Comparison of ENCODE assay signal across 10 mouse cellular contexts in the genomic region with DNA sequence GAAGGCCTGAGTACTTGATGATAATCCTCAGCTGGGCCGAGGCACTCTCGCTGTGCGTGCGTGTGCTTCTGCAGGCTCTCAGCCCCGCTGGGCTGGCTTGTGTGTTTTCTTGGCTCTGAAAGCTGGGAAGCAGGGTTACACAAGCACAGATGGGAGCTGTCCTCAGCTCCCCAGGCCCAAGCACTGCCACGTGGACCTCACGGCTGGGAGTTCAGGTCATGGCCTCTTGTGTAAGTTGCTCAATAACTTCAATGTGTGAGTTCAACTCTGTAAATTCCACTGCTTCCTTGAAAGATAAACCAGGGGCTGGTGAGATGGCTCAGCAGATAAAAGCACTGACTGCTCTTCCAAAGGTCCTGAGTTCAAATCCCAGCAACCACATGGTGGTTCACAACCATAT. TPM values are rescaled to one million over a fixed set of nuclear protein-coding genes. Genes with fewer than 3 reads are reported as not detected.
DNase-seq lines count a peak whose midpoint lies in the region; ATAC-seq and TF ChIP-seq lines count a peak whose summit lies in the region.
"Had no signal": no experiment of that assay in that cellular context is flagged by ENCODE, and none has a peak within 500 bp of the region (broad histone marks: within the 10 kb centered on the region; RNA-seq: fewer than 3 reads in every experiment).

No protein-coding gene starts in this region.

- no peak for ATAC-seq in midbrain, embryonic 11.5 days (ENCODE audit: low FRiP score)
- ATAC-seq in midbrain, embryonic 16.5 days, result no peak
- ATAC-seq in heart, embryonic 15.5 days (replicated peaks; ENCODE audit: insufficient number of reproducible peaks, insufficient read depth, low FRiP score, low read depth), result peak; percentile 66; the same call in 1 of the 2 replicates
- ATAC-seq in stomach, embryonic 16.5 days (ENCODE audit: insufficient read depth, low FRiP score), result peak; percentile 52; the same call in 1 of the 2 replicates
- no peak for ATAC-seq in midbrain, embryonic 14.5 days (ENCODE audit: low FRiP score, low TSS enrichment)
- ATAC-seq in CD4-positive, CD25-positive, alpha-beta regulatory T cell, adult 4 months, result no peak

- no peak overlapping the region for H3K27ac ChIP-seq in midbrain, embryonic 11.5 days (ENCODE audit: low read depth, low read length)
- no peak overlapping the region for H3K27ac ChIP-seq in midbrain, embryonic 16.5 days (ENCODE audit: low read length)
- peak overlapping the region; percentile 40; the same call in 1 of the 2 replicates for H3K27ac ChIP-seq in heart, embryonic 15.5 days
- H3K27ac ChIP-seq in liver, adult 2 months (replicated peaks; ENCODE audit: insufficient read depth, low read depth, low read length), result peak overlapping the region; percentile 56
- H3K27ac ChIP-seq in stomach, embryonic 16.5 days (ENCODE audit: low read length), result no peak overlapping the region
- H3K27ac ChIP-seq in midbrain, embryonic 14.5 days (replicated peaks; ENCODE audit: low read depth, low read length), result no peak overlapping the region

- no peaks in the 10 kb centered on the region for H3K4me1 ChIP-seq in midbrain, embryonic 11.5 days (ENCODE audit: control insufficient read depth, insufficient read depth, low read length)
- H3K4me1 ChIP-seq in midbrain, embryonic 16.5 days (ENCODE audit: control insufficient read depth, insufficient read depth, low read length), result no peaks in the 10 kb centered on the region
- H3K4me1 ChIP-seq in heart, embryonic 15.5 days (replicated peaks), result peaks cover 49% of the 10 kb centered on the region
- H3K4me1 ChIP-seq in liver, adult 2 months (ENCODE audit: control insufficient read depth, insufficient read depth, low read length), result peaks cover 27% of the 10 kb centered on the region
- H3K4me1 ChIP-seq in stomach, embryonic 16.5 days (ENCODE audit: control insufficient read depth, insufficient read depth, low read length), result no peaks in the 10 kb centered on the region
- no peaks in the 10 kb centered on the region for H3K4me1 ChIP-seq in midbrain, embryonic 14.5 days (ENCODE audit: control insufficient read depth, insufficient read depth, low read length)

- H3K9ac ChIP-seq in midbrain, embryonic 11.5 days (ENCODE audit: low read length), result no peak overlapping the region
- H3K9ac ChIP-seq in midbrain, embryonic 16.5 days (ENCODE audit: low read depth, low read length), result no peak overlapping the region
- H3K9ac ChIP-seq in heart, embryonic 15.5 days, result no peak overlapping the region
- no peak overlapping the region for H3K9ac ChIP-seq in liver, adult 2 months (ENCODE audit: low read depth, low read length)
- no peak overlapping the region for H3K9ac ChIP-seq in stomach, embryonic 16.5 days (ENCODE audit: low read length)
- no peak overlapping the region for H3K9ac ChIP-seq in midbrain, embryonic 14.5 days (replicated peaks; ENCODE audit: low read length)

- H3K79me2 ChIP-seq in liver, adult 2 months (ENCODE audit: control insufficient read depth, insufficient read depth, low read length), result peaks cover 47% of the 10 kb centered on the region

- no peaks in the 10 kb centered on the region for H3K27me3 ChIP-seq in midbrain, embryonic 11.5 days (ENCODE audit: control insufficient read depth, insufficient read depth, low read length)
- no peaks in the 10 kb centered on the region for H3K27me3 ChIP-seq in midbrain, embryonic 16.5 days (ENCODE audit: control insufficient read depth, insufficient read depth, low read depth, low read length)
- no peaks in the 10 kb centered on the region for H3K27me3 ChIP-seq in heart, embryonic 15.5 days
- no peaks in the 10 kb centered on the region for H3K27me3 ChIP-seq in liver, adult 2 months (ENCODE audit: control insufficient read depth, insufficient read depth, low read length)
- H3K27me3 ChIP-seq in stomach, embryonic 16.5 days (ENCODE audit: control insufficient read depth, insufficient read depth, low read length), result no peaks in the 10 kb centered on the region
- H3K27me3 ChIP-seq in midbrain, embryonic 14.5 days (ENCODE audit: control insufficient read depth, insufficient read depth, low read length), result no peaks in the 10 kb centered on the region

- WGBS in midbrain, embryonic 11.5 days, result 84% methylated on average over 7 of the region's 7 CpGs
- WGBS in midbrain, embryonic 16.5 days, result 80% methylated on average over 7 of the region's 7 CpGs
- 48% methylated on average over 7 of the region's 7 CpGs for WGBS in heart, embryonic 15.5 days
- 11% methylated on average over 7 of the region's 7 CpGs for WGBS in liver, adult 2 months
- 56% methylated on average over 7 of the region's 7 CpGs for WGBS in stomach, embryonic 16.5 days
- WGBS in midbrain, embryonic 14.5 days, result 89% methylated on average over 7 of the region's 7 CpGs

- no peak overlapping the region for H3K4me2 ChIP-seq in midbrain, embryonic 11.5 days
- no peak overlapping the region for H3K4me2 ChIP-seq in midbrain, embryonic 16.5 days (ENCODE audit: low read length)
- no peak overlapping the region for H3K4me2 ChIP-seq in heart, embryonic 15.5 days
- no peak overlapping the region for H3K4me2 ChIP-seq in stomach, embryonic 16.5 days (ENCODE audit: low read depth, low read length)
- no peak overlapping the region for H3K4me2 ChIP-seq in midbrain, embryonic 14.5 days (ENCODE audit: low read length)

- no peak overlapping the region for H3K4me3 ChIP-seq in midbrain, embryonic 11.5 days (ENCODE audit: low read depth, low read length)
- H3K4me3 ChIP-seq in midbrain, embryonic 16.5 days (ENCODE audit: low read depth, low read length), result no peak overlapping the region
- no peak overlapping the region for H3K4me3 ChIP-seq in heart, embryonic 15.5 days
- no peak overlapping the region for H3K4me3 ChIP-seq in liver, adult 2 months (ENCODE audit: insufficient read depth, low read depth, low read length)
- no peak overlapping the region for H3K4me3 ChIP-seq in stomach, embryonic 16.5 days (replicated peaks; ENCODE audit: low read length)
- no peak overlapping the region for H3K4me3 ChIP-seq in midbrain, embryonic 14.5 days (replicated peaks; ENCODE audit: low read depth, low read length)

- H3K36me3 ChIP-seq in midbrain, embryonic 11.5 days (ENCODE audit: control insufficient read depth, insufficient read depth, low read length), result no peaks in the 10 kb centered on the region
- no peaks in the 10 kb centered on the region for H3K36me3 ChIP-seq in midbrain, embryonic 16.5 days (ENCODE audit: control insufficient read depth, insufficient read depth, low read length)
- H3K36me3 ChIP-seq in heart, embryonic 15.5 days, result peaks cover 3% of the 10 kb centered on the region; the same call in 1 of the 2 replicates
- H3K36me3 ChIP-seq in liver, adult 2 months (ENCODE audit: control insufficient read depth, insufficient read depth, low read length), result peaks cover 5% of the 10 kb centered on the region; the same call in 1 of the 2 replicates
- 0 out of 2 replicates have a peak, but pooled peaks cover 4% of the 10 kb centered on the region for H3K36me3 ChIP-seq in stomach, embryonic 16.5 days (ENCODE audit: control insufficient read depth, insufficient read depth, low read length)
- no peaks in the 10 kb centered on the region for H3K36me3 ChIP-seq in midbrain, embryonic 14.5 days (ENCODE audit: control insufficient read depth, insufficient read depth, low read length)

- no peak for TF ChIP-seq CTCF in liver, adult 2 months (IDR thresholded peaks at IDR 0.05; ENCODE audit: low read depth, low read length)

- TF ChIP-seq POLR2A in liver, adult 2 months (IDR thresholded peaks at IDR 0.05; ENCODE audit: extremely low read depth, insufficient read depth, low read length), result no peak

- DNase-seq in midbrain, embryonic 11.5 days (ENCODE audit: low spot score, missing footprints), result peak; percentile 61
- peak; percentile 99 for DNase-seq in liver, adult 2 months (ENCODE audit: extremely low read depth, low read depth, low spot score)
- no peak for DNase-seq in midbrain, embryonic 14.5 days
- DNase-seq in thymus, postnatal 4 days, result no peak
- DNase-seq: spleen, adult 18-20 months had no signal

- no peaks in the 10 kb centered on the region for H3K9me3 ChIP-seq in midbrain, embryonic 11.5 days (ENCODE audit: control insufficient read depth, low read length)
- no peaks in the 10 kb centered on the region for H3K9me3 ChIP-seq in midbrain, embryonic 16.5 days (replicated peaks; ENCODE audit: control insufficient read depth, low read length, poor library complexity, severe bottlenecking)
- no peaks in the 10 kb centered on the region for H3K9me3 ChIP-seq in heart, embryonic 15.5 days (replicated peaks)
- H3K9me3 ChIP-seq in stomach, embryonic 16.5 days (replicated peaks; ENCODE audit: control insufficient read depth, low read length), result no peaks in the 10 kb centered on the region
- no peaks in the 10 kb centered on the region for H3K9me3 ChIP-seq in midbrain, embryonic 14.5 days (ENCODE audit: control insufficient read depth, low read length)
- H3K9me3 ChIP-seq: G1E had no signal

RNA-seq across cellular contexts. Expression of a gene that starts 24.9 kb away (rescaled TPM):
- 13.8 and 14.9 TPM in 2 replicates for polyA plus RNA-seq in midbrain, embryonic 11.5 days (2014; fragmentation: Nextera tagmentation; extraction: Ambion mirVana)
- polyA plus RNA-seq in midbrain, embryonic 16.5 days (2015; fragmentation: Nextera tagmentation; extraction: Ambion mirVana), result 5.8 and 6.4 TPM in 2 replicates
- 53.7 and 59.5 TPM in 2 replicates for polyA plus RNA-seq in heart, embryonic 15.5 days (2015; fragmentation: Nextera tagmentation; extraction: Ambion mirVana)
- total RNA-seq in liver, adult 2 months (2014; rRNA removed), result 11.0 and 13.8 TPM in 2 replicates
- 20.7 and 28.1 TPM in 2 replicates for polyA plus RNA-seq in liver, adult 2 months (2012; rRNA removed)
- polyA plus RNA-seq in stomach, embryonic 16.5 days (2015; fragmentation: Nextera tagmentation; extraction: Ambion mirVana), result 50.1 and 51.2 TPM in 2 replicates
- 4.3 and 7.6 TPM in 2 replicates for polyA plus RNA-seq in midbrain, embryonic 14.5 days (2014; fragmentation: Nextera tagmentation; extraction: Ambion mirVana)
- 10 to 100 TPM; 52.5 to 61.3 TPM for polyA plus RNA-seq in CD4-positive, CD25-positive, alpha-beta regulatory T cell, adult 4 months (2017; shearing (Covaris generic))

Comparison
In these comparisons a context has a peak if more than half of its experiments do, and no peak if none do; other contexts are left out.
1. DNase-seq: peak in midbrain, embryonic 11.5 days (single experiment) and liver, adult 2 months (single experiment); none in midbrain, embryonic 14.5 days (single experiment) and thymus, postnatal 4 days (single experiment).
2. ATAC-seq: peak in heart, embryonic 15.5 days (single experiment) and stomach, embryonic 16.5 days (single experiment); none in midbrain, embryonic 11.5 days (single experiment), midbrain, embryonic 16.5 days (single experiment), midbrain, embryonic 14.5 days (single experiment) and CD4-positive, CD25-positive, alpha-beta regulatory T cell, adult 4 months (single experiment).
3. H3K27ac ChIP-seq: peak in heart, embryonic 15.5 days (single experiment) and liver, adult 2 months (single experiment); none in midbrain, embryonic 11.5 days (single experiment), midbrain, embryonic 16.5 days (single experiment), stomach, embryonic 16.5 days (single experiment) and midbrain, embryonic 14.5 days (single experiment).